Mouse (Mus musculus) heart, adult 10 weeks (tissue): Measurements from ENCODE around the gene Cc2d1b. TPM values are rescaled to one million over a fixed set of nuclear protein-coding genes. Genes with fewer than 3 reads are reported as not detected.

ENCODE experiments used
- polyA plus RNA-seq: library from polyadenylated mRNA; stranded (reverse); fragments of 350-450 nt; fragmentation: Illumina TruSeq; extraction: RNeasy Lipid Tissue Mini Kit (QIAGEN cat#74804); gene quantifications from one replicate; pipeline ENCODE4 v1.2.3, GENCODE M21; 2014; ENCODE audit warnings: low read depth, low replicate concordance

Gene Cc2d1b
- polyA plus RNA-seq = 15.8 TPM

DNA sequence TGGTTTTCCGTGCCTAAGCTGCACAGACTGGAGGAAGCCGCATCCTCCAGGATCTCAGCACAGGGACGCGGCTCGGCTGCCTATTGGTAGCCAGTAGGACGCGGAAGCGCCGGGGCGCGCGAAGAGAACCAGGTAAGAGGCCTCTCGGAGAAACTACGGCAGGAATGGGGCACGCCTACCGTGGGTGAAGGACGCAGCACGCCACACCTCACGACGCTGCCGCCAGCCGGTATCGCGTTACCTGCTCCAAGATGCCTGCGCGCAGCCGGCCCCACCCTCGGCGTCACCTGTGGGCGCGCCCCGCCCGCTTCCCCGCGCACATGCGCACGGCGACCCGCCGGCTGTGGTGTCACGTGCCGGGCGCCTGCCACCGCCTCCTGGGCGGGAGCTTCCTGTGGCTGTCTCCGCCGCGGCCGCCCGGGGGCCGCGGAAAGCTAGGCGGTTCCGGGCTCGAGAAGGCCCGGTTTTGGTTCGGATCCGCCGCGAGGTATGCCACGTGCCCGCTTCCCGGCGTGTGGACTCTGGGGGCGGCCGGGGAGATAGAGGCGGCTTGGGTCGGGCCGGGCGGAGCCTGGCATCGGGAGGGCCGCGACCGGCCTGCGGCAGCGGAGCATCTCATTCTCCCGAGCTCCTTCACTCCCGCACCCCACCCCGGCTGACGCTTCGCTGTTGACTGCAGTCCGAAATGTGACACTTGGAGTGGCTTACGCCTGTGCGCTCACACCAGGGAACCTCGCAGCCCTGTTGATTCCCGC is at the start of gene Cc2d1b:
TSS of gene Cc2d1b (plus strand) at position 354 of the 755 bp plus-strand sequence.

DNA sequence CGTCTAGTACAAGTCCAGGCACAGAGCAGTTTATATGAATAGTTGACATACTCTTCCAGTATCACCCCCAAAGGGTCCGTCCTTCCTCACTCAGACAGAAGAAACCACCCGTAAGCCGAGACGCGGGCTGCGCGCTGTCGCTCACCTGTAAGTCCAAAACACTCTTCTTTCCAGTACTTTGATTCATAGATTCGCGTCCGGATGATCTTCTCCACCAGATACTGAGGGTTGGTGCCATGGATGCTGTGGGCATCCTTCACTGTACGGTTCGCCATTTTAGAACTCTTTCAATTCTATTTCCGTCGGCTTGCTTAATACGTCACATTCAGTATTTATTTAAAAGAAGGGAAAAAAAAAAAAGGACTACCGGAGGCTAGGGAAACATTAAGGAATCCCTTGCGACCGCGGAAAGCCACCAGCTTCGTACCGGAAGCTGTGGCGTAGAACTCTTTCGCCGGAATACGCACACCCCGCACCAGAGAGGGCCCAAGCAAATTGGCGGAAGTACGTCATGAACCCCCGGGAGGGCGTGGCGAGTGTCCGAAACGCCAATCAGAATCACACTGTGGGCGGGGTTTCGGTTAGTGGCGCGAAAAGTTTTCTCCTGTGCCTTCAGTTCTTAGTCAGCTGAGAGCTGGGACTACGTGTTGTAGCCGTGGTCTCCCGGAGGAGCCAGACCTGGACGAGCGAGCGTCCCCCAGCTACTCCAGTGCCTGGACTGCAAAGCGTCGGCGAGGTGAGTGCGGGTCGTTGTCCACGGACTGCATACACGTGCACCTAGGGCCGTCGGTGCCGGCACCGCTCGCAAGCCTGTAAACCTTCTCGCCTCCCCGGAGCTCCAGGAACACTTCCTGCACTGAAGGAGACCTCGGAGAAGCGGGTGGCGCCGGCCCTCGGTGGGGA is 40.6 kb upstream of the Cc2d1b start, which contains the start of the genes Prpf38a and Orc1:
TSS of gene Prpf38a (minus strand) at position 497 of the 903 bp plus-strand sequence.
TSS of gene Orc1 (plus strand) at position 584 of the 903 bp plus-strand sequence.

Other genes with a start within 250 kb of the Cc2d1b start
- gene Shisal2a, start 236.6 kb upstream of the Cc2d1b start, polyA plus RNA-seq = not detected
- gene Gpx7, start 213.0 kb upstream of the Cc2d1b start, polyA plus RNA-seq = 11.2 TPM
- gene Tut4, start 160.5 kb upstream of the Cc2d1b start, polyA plus RNA-seq = 26.8 TPM
- gene Prpf38a, start 40.6 kb upstream of the Cc2d1b start, polyA plus RNA-seq = 21.1 TPM
- gene Orc1, start 40.5 kb upstream of the Cc2d1b start, polyA plus RNA-seq = not detected
- not detected for gene 3110021N24Rik, start 99.7 kb downstream of the Cc2d1b start, polyA plus RNA-seq
- 21.5 TPM for gene Zfyve9, start 160.9 kb downstream of the Cc2d1b start, polyA plus RNA-seq
- 92.1 TPM for gene Btf3l4, start 213.7 kb downstream of the Cc2d1b start, polyA plus RNA-seq
- gene Txndc12, start 214.7 kb downstream of the Cc2d1b start, polyA plus RNA-seq = 35.1 TPM
- gene Kti12, start 227.8 kb downstream of the Cc2d1b start, polyA plus RNA-seq = 23.3 TPM
- gene A730015C16Rik, start 228.7 kb downstream of the Cc2d1b start, polyA plus RNA-seq = not detected